Mouse (Mus musculus) forebrain, embryonic 14.5 days (tissue): ENCODE results near the gene Gm8108. TPM values are rescaled to one million over a fixed set of nuclear protein-coding genes. Genes with fewer than 3 reads are reported as not detected.
"Not testable (repeated sequence)": the region's sequence is repeated elsewhere in the genome, so short reads cannot be mapped to it uniquely, and the experiment has no call there.

Source experiments
- ATAC-seq: fragments of 200-750 bp; cut with Nextera tagmentation; 2 replicates; pipeline ENCODE4 v1.8.0; 2017; ENCODE audit warnings: mild to moderate bottlenecking, moderate library complexity
- DNase-seq: peaks from one replicate; pipeline ENCODE4 v3.0.0-alpha.2; 2015; ENCODE audit warnings: low spot score
- H3K27ac ChIP-seq: fragments of 300-500 bp; sonication (generic); 2 replicates; pipeline ENCODE4 v1.5.1; 2014; ENCODE audit warnings: low read depth, mild to moderate bottlenecking, control low read depth, low read length, moderate library complexity
- H3K27me3 ChIP-seq: fragments of 300-500 bp; sonication (generic); replicated peaks from 2 replicates; pipeline ENCODE4 v1.6.1; 2014; ENCODE audit warnings: low read length, control low read depth, mixed read lengths; ENCODE audit not compliant: control insufficient read depth, insufficient read depth
- H3K36me3 ChIP-seq: fragments of 300-500 bp; sonication (generic); 2 replicates; pipeline ENCODE4 v1.6.1; 2014; ENCODE audit warnings: low read length, control low read depth; ENCODE audit not compliant: control insufficient read depth, insufficient read depth
- H3K4me1 ChIP-seq: fragments of 300-500 bp; sonication (generic); 2 replicates; pipeline ENCODE4 v1.6.1; 2014; ENCODE audit warnings: antibody characterized with exemption, low read length, control low read depth; ENCODE audit not compliant: control insufficient read depth, insufficient read depth
- H3K4me2 ChIP-seq: fragments of 300-500 bp; sonication (generic); 2 replicates; pipeline ENCODE4 v1.6.1; 2014; ENCODE audit warnings: mild to moderate bottlenecking, control low read depth, low read length
- H3K4me3 ChIP-seq: fragments of 300-500 bp; sonication (generic); 2 replicates; pipeline ENCODE4 v1.5.1; 2014; ENCODE audit warnings: low read depth, low read length, control low read depth
- H3K9ac ChIP-seq: fragments of 300-500 bp; sonication (generic); 2 replicates; pipeline ENCODE4 v1.6.1; 2014; ENCODE audit warnings: mild to moderate bottlenecking, low read length, control low read depth, moderate library complexity
- H3K9me3 ChIP-seq: fragments of 300-500 bp; sonication (generic); replicated peaks from 2 replicates; pipeline ENCODE4 v1.6.1; 2016; ENCODE audit warnings: low read length, control low read depth, mixed read lengths; ENCODE audit not compliant: control insufficient read depth
- WGBS: fragments of 180-500 bp; shearing (Covaris S2); extraction: QIAGEN DNeasy Blood & Tissue Kit; methylation state at CpG from one replicate; pipeline ENCODE4 v1.1.7; 2014; 5-methylcytosine and 5-hydroxymethylcytosine counted together
- polyA plus RNA-seq: library from polyadenylated mRNA; unstranded; fragments of >200 nt; fragmentation: Nextera tagmentation; extraction: Ambion mirVana; gene quantifications from 2 replicates; pipeline ENCODE4 v1.2.1, GENCODE M21; 2014

The Gm8108 gene
- polyA plus RNA-seq: 3.4 and 4.1 TPM in 2 replicates

GRCm38 (mm10) chr14:4110426-4110825 is at the start of gene Gm8108:
Gene Gm8108, plus strand, starts transcription at chr14:4110526.
- Histone ChIP-seq H3K4me2 (peak within 1 kb of the TSS; percentile 48), H3K4me3 (peak within 1 kb of the TSS; percentile 35), H3K9ac (peak within 1 kb of the TSS; percentile 48)
- not testable (repeated sequence) for H3K9me3 ChIP-seq, H3K4me1 ChIP-seq, H3K27ac ChIP-seq, H3K36me3 ChIP-seq, ATAC-seq, H3K27me3 ChIP-seq
- peak; percentile 13 for DNase-seq
- WGBS: 1% methylated on average over 34 of the region's 37 CpGs

- 75% methylated on average over 3 of the region's 3 CpGs for WGBS
- H3K9me3 ChIP-seq, H3K9ac ChIP-seq, H3K27me3 ChIP-seq, ATAC-seq, H3K27ac ChIP-seq, DNase-seq, H3K4me3 ChIP-seq, H3K4me1 ChIP-seq, H3K36me3 ChIP-seq, H3K4me2 ChIP-seq: not testable (repeated sequence)
These were observed 26.5 kb upstream of the Gm8108 start, which contains the start of gene Gm3115 for GRCm38 (mm10) chr14:4083820-4084219. Gene Gm3115, plus strand, starts transcription at chr14:4084120.

- DNase-seq, H3K36me3 ChIP-seq: not testable (repeated sequence)
- 92% methylated on average over 4 of the region's 4 CpGs for WGBS
These were observed 31.3 kb downstream of the Gm8108 start for GRCm38 (mm10) chr14:4141646-4142045.

GRCm38 (mm10) chr14:4164730-4165129 is 54.4 kb downstream of the Gm8108 start, which contains the start of gene Gm3127:
Gene Gm3127, plus strand, starts transcription at chr14:4165030.
- H3K4me1 ChIP-seq, H3K9ac ChIP-seq, H3K27ac ChIP-seq, DNase-seq, ATAC-seq, H3K4me3 ChIP-seq, H3K27me3 ChIP-seq, H3K36me3 ChIP-seq, H3K4me2 ChIP-seq, H3K9me3 ChIP-seq: not testable (repeated sequence)
- WGBS: no CpG with 5 or more reads among the region's 2 CpGs

More at GRCm38 (mm10) chr14:4141646-4142045, 31.3 kb downstream of the Gm8108 start:
- H3K4me3 ChIP-seq, H3K9me3 ChIP-seq, H3K27ac ChIP-seq, H3K4me1 ChIP-seq, H3K4me2 ChIP-seq, H3K9ac ChIP-seq, ATAC-seq, H3K27me3 ChIP-seq: not testable (repeated sequence)

GRCm38 (mm10) chr14:4182030-4182429 is 71.7 kb downstream of the Gm8108 start:
- H3K27me3 ChIP-seq, H3K4me1 ChIP-seq, H3K27ac ChIP-seq, H3K9me3 ChIP-seq, ATAC-seq, H3K36me3 ChIP-seq: not testable (repeated sequence)
- peak overlapping the region; percentile 50 for H3K9ac ChIP-seq
- peak overlapping the region; percentile 52 for H3K4me2 ChIP-seq
- H3K4me3 ChIP-seq: peak overlapping the region; percentile 31
- 5% methylated on average over 10 of the region's 14 CpGs for WGBS
- DNase-seq: peak; percentile 4

Other genes with a start within 250 kb of the Gm8108 start
- 0.19 TPM in 1 of 2 replicates, not detected in the other for gene Gm2916, start 226.4 kb upstream of the Gm8108 start, polyA plus RNA-seq
- gene Gm3029, start 178.8 kb upstream of the Gm8108 start, polyA plus RNA-seq: not detected in 2 replicates
- 0.56 and 0.94 TPM in 2 replicates for gene Gm3095, start 147.0 kb upstream of the Gm8108 start, polyA plus RNA-seq
- not detected in 2 replicates for gene Gm3099, start 112.1 kb upstream of the Gm8108 start, polyA plus RNA-seq
- gene Gm5796, start 86.6 kb upstream of the Gm8108 start, polyA plus RNA-seq: 3.1 and 4.1 TPM in 2 replicates
- not detected in 2 replicates for gene Gm3115, start 26.4 kb upstream of the Gm8108 start, polyA plus RNA-seq
- not detected in 2 replicates for gene Gm3127, start 54.5 kb downstream of the Gm8108 start, polyA plus RNA-seq
- 6.9 and 7.9 TPM in 2 replicates for gene Gm2974, start 72.0 kb downstream of the Gm8108 start, polyA plus RNA-seq
- gene Gm3138, start 139.1 kb downstream of the Gm8108 start, polyA plus RNA-seq: not detected in 2 replicates
- gene Gm3149, start 206.8 kb downstream of the Gm8108 start, polyA plus RNA-seq: not detected in 2 replicates
- 4.5 and 5.6 TPM in 2 replicates for gene 2610042L04Rik, start 224.2 kb downstream of the Gm8108 start, polyA plus RNA-seq